Mouse (Mus musculus): ENCODE measurements around the gene Wscd1.
"Not testable (repeated sequence)": the region's sequence is repeated elsewhere in the genome, so short reads cannot be mapped to it uniquely, and the experiment has no call there.

Wscd1 gene

GRCm38 (mm10) chr11:71771074-71771473, 21.4 kb downstream of the Wscd1 start:
- no peak for DNase-seq

GRCm38 (mm10) chr11:71772056-71772455, 22.3 kb downstream of the Wscd1 start:
- DNase-seq = no peak

GRCm38 (mm10) chr11:71772802-71773201, 23.1 kb downstream of the Wscd1 start:
- DNase-seq = no peak

GRCm38 (mm10) chr11:71773986-71774767, 24.5 kb downstream of the Wscd1 start:
- no peak for DNase-seq

GRCm38 (mm10) chr11:71775056-71775455, 25.3 kb downstream of the Wscd1 start:
- DNase-seq = peak; percentile 38 to 63

- DNase-seq = no peak
These were observed 29.9 kb downstream of the Wscd1 start for GRCm38 (mm10) chr11:71779642-71780041.

DNA sequence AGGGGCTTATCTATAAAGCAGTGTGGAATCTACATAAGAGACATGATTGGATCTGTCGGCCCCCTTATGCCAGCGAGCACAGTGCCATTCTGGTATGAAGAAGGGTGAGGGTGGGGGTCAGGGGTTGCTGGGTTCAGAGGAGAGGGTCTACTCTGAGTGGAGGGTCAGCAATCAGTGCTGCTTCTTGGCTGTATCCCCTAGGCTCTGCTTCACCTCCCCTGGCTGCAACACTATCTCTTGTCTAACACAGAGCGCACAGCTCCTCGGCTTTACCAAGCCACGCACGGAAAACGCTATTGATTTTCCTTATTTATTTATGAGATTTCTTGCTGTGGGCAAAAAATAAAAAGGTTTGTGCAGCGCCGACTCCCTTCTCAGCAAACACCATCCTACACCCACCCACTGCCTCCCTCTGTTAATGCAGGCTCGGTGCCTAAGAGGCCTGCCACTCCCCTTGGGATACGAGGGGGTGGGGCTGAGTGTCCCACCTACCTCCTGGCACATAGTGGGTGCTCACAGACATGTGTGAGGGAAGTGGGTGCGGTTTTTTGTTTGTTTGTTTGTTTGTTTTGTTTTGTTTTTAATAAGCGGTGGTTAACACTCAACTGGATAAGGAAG, 32.1 kb downstream of the Wscd1 start:
- DNase-seq = no peak

GRCm38 (mm10) chr11:71785499-71785898, 35.8 kb downstream of the Wscd1 start:
- DNase-seq = no peak

GRCm38 (mm10) chr11:71788209-71788608, 38.5 kb downstream of the Wscd1 start:
- DNase-seq = no peak

DNA sequence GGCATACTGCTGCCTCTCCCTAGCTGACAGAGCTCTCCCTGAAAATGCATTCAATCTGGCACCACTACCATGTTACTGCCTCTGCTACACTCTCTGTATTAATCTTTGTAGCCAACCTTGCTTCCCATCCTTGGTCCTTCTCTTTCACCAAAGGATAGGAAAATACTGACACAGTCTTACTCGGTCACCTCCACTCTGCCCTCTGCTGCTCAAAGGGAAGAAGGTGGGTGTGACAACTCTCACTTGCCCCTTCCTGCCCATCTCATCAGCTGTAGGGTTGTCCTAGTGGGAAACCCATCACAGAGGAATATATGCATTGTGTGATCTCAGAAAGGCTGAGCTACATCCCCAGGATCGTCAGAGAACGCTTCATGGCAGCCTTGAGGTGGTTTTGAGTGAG, 40.5 kb downstream of the Wscd1 start:
- no peak for DNase-seq

GRCm38 (mm10) chr11:71799206-71799605, 49.5 kb downstream of the Wscd1 start:
- no peak for DNase-seq

- no peak for DNase-seq
These were observed 58.8 kb downstream of the Wscd1 start for GRCm38 (mm10) chr11:71808521-71808920.

DNA sequence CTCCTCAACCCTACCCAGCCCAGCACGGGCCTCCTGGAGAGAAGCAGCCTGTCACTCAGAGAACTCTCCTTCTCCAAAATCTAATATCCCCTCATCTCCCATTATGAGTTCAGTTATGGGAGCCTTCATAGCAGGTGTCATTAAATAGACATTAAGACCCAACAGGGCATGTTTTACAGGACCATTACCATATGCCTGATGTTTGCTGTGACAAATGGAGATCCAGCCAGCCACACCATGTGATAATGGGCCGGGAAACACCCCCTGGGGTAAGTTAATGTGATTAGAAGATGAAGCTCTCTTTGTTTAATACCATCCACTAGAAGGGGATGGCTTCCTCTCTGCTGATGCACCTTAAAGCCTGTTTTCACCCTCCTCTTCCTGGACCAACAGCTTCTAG, 62.1 kb downstream of the Wscd1 start:
- no peak for DNase-seq

GRCm38 (mm10) chr11:71812921-71813320, 63.2 kb downstream of the Wscd1 start:
- DNase-seq = no peak

GRCm38 (mm10) chr11:71814511-71814910, 64.8 kb downstream of the Wscd1 start:
- no peak for DNase-seq

DNA sequence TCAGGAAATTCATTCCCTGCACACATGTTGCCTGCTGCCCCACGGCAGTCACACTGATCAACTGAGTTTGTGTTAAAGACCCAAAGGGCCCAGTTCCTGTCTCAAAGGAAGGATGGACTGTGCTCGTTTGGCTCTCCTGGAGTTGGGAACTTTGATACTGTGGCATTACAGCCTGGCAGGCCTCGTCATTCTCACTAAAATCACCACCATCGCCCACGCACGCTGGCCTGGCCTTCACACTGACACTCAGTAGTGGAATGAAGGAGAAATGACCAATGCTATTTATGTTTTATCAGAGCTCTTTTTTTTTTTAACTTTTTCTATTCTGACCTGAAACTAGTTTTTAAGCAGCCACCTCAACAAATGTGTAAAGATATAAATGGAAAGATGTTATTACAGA, 65.6 kb downstream of the Wscd1 start:
- DNase-seq = no peak

DNA sequence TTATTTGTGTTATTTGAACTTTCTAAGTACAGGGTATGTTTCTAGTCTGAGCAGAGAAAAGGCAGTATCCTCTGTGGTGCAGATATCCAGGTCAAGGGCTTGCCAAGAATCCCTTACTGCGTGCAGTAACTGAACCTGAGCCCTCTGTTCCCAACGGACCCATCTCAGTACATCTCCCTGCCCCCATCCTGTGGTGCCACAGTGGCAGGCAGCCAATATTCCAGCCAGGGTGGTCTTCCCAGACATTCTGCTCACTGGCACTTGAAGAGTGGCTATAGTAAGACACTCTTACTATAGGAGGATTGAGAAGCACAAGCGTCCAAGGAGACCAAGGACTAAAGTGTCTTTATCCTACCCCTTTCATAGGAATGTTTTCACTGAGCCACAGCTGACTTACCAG, 67.2 kb downstream of the Wscd1 start:
- DNase-seq = no peak

GRCm38 (mm10) chr11:71817341-71817740, 67.6 kb downstream of the Wscd1 start:
- DNase-seq = no peak

- no peak for DNase-seq
These were observed 68.4 kb downstream of the Wscd1 start for GRCm38 (mm10) chr11:71818111-71818510.

GRCm38 (mm10) chr11:71819901-71820300, 70.2 kb downstream of the Wscd1 start:
- DNase-seq = no peak

- DNase-seq = no peak
These were observed 71.1 kb downstream of the Wscd1 start for GRCm38 (mm10) chr11:71820847-71821246.

- DNase-seq = not testable (repeated sequence)
These were observed 71.8 kb downstream of the Wscd1 start for GRCm38 (mm10) chr11:71821526-71821925.

DNA sequence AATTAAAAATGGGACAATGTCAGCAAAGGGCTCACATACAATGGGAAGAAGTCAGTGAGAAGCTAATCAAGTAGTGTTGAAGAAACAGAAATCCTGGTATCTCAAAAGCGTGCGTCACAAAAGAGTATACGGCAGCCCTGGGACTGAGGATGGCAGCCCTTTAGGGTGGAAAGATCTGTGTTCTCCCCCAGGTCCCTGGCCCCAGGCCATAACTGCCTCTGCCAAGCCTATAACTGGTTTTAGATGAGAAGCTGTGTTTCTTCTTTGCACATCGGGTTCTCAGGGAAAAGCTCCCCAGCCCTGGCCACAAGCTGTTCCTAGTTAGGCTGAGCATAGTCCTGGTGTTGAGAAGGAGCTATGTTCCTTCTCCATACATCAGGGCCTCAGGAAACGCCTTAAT, 72.3 kb downstream of the Wscd1 start:
- DNase-seq = no peak

DNA sequence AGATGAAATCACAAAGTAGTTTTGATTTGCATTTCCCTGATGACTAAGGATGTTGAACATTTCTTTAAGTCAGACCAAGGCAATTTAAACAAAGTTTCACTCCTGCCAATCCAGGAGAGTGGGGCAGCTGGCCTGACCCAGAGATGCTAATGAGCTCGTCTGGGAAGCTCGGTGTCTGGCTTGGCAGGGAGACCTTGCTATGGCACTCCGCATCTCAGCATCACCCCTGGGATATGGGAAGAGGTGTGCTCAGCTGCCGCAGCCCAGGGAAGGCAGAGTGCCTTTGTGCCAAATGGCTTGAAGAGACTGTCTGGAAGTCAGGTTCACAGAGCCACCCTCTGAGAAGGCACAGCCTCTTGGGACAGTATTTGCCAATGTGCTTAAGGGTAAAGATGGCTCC, 75.3 kb downstream of the Wscd1 start:
- DNase-seq = no peak
